Mouse (Mus musculus): Measurements from ENCODE around the gene Fsd1l.

- no peak for TF ChIP-seq CTCF (IDR thresholded peaks at IDR 0.05; ENCODE audit: low read depth)
- no peak for TF ChIP-seq EP300 (IDR thresholded peaks at IDR 0.05; ENCODE audit: low read depth)
Measured at GRCm38 (mm10) chr4:53630963-53631315, 332 bp upstream of the Fsd1l start.
